Comparison of ENCODE assay signal across 8 mouse cellular contexts in the genomic region with DNA sequence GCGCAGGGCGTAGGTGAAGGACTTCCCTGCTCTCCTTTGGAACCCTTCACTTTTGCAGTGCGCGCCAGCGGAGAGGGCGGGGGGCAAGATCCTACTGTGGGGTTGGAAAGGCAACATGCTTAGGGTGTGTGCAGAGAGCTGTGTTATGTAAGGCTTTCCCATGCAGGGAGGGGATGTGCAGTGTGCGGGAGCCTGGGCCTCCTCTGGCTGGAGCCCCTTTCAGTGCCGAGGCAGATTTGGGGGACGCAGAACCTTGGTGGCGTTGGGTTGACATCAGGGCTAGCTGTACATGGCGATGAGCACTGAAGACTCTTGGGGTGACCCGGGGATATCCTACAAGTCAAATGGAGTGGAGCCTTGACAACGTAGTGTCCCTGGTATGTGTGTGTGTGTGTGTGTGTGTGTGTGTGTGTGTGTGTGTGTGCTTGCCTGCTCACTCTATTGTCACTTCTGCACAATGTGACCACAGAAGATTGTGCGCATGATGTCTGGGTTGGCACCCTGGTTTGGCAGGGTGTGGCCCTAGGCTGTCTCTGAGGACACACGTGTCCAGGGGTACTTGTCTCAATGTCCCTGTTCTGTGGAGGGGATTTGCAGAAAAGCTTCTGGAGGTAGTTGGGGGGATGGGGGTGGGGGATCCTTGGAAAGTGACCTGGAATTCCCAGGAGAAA. TPM values are rescaled to one million over a fixed set of nuclear protein-coding genes. Genes with fewer than 3 reads are reported as not detected.
DNase-seq lines count a peak whose midpoint lies in the region; ATAC-seq and TF ChIP-seq lines count a peak whose summit lies in the region.

No protein-coding gene starts in this region.

- peaks cover 6% of the 10 kb centered on the region for H3K27me3 ChIP-seq in spleen, adult 2 months (ENCODE audit: control insufficient read depth, insufficient read depth, low read length)
- H3K27me3 ChIP-seq in forebrain, embryonic 10.5 days (ENCODE audit: poor library complexity, severe bottlenecking) = peaks cover 62% of the 10 kb centered on the region
- H3K27me3 ChIP-seq in limb, embryonic 14.5 days (ENCODE audit: control insufficient read depth, insufficient read depth, low read length) = no peaks in the 10 kb centered on the region

- H3K4me1 ChIP-seq in spleen, adult 2 months (ENCODE audit: control insufficient read depth, insufficient read depth, insufficient read length) = peaks cover 19% of the 10 kb centered on the region
- H3K4me1 ChIP-seq in forebrain, embryonic 10.5 days = peaks cover 53% of the 10 kb centered on the region
- peaks cover 48% of the 10 kb centered on the region for H3K4me1 ChIP-seq in limb, embryonic 14.5 days (ENCODE audit: control insufficient read depth, insufficient read depth, low read length)

- no peak for TF ChIP-seq CTCF in spleen, adult 2 months (IDR thresholded peaks at IDR 0.05; ENCODE audit: extremely low read depth, insufficient read depth, insufficient read length, insufficient replicate concordance)

- no peaks in the 10 kb centered on the region for H3K9me3 ChIP-seq in forebrain, embryonic 10.5 days
- H3K9me3 ChIP-seq in limb, embryonic 14.5 days (ENCODE audit: control insufficient read depth, low read length) = no peaks in the 10 kb centered on the region

- peak overlapping the region; percentile 73 for H3K4me3 ChIP-seq in spleen, adult 2 months (ENCODE audit: extremely low read depth, insufficient read depth, insufficient read length)
- H3K4me3 ChIP-seq in forebrain, embryonic 10.5 days = peak overlapping the region; percentile 73
- peak overlapping the region; percentile 64 for H3K4me3 ChIP-seq in limb, embryonic 14.5 days (replicated peaks; ENCODE audit: low read length)

- H3K4me2 ChIP-seq in limb, embryonic 14.5 days (replicated peaks; ENCODE audit: low read depth, low read length, severe bottlenecking) = peak overlapping the region; percentile 56

- H3K27ac ChIP-seq in spleen, adult 2 months (ENCODE audit: insufficient read depth, low read length) = peak overlapping the region; percentile 61
- peak overlapping the region; percentile 85 for H3K27ac ChIP-seq in forebrain, embryonic 10.5 days
- H3K27ac ChIP-seq in limb, embryonic 14.5 days (replicated peaks; ENCODE audit: low read depth, low read length) = peak overlapping the region; percentile 97

- WGBS in spleen, adult 2 months = 34% methylated on average over 15 of the region's 15 CpGs
- WGBS in forebrain, embryonic 10.5 days = 14% methylated on average over 15 of the region's 15 CpGs
- 7% methylated on average over 15 of the region's 15 CpGs for WGBS in limb, embryonic 14.5 days

- no peak for TF ChIP-seq POLR2A in spleen, adult 2 months (IDR thresholded peaks at IDR 0.05; ENCODE audit: low read depth, low read length)
- TF ChIP-seq POLR2A in limb, embryonic 14.5 days (IDR thresholded peaks at IDR 0.05; ENCODE audit: borderline replicate concordance, extremely low read depth, insufficient read depth, insufficient read length) = no peak

- peak; percentile 72 for ATAC-seq in limb, embryonic 14.5 days (ENCODE audit: low FRiP score, low read depth)

- peak overlapping the region; percentile 90 for H3K9ac ChIP-seq in limb, embryonic 14.5 days (ENCODE audit: low read depth, low read length, severe bottlenecking)

- DNase-seq in spleen, adult 2 months (ENCODE audit: low read depth in 1 of 2, low spot score in 2 of 2) = no peak
- no peak for DNase-seq in spleen, postnatal 10 days (ENCODE audit: low spot score in 2 of 2)
- DNase-seq in forebrain, embryonic 10.5 days (ENCODE audit: extremely low spot score, low spot score) = peak; percentile 29
- no peak for DNase-seq in limb, embryonic 14.5 days (ENCODE audit: low spot score)
- peak; percentile 56 for DNase-seq in naive thymus-derived CD4-positive, alpha-beta T cell, adult 2 months (ENCODE audit: low read depth)
- no peak for DNase-seq in ovary, postnatal 14 days (ENCODE audit: low spot score)
- no peak for DNase-seq in embryo, embryonic 10.5 days (ENCODE audit: low spot score)
- no peak for DNase-seq in gastrocnemius, postnatal 25 days

- H3K36me3 ChIP-seq in spleen, adult 2 months (ENCODE audit: control insufficient read depth, insufficient read depth, low read length) = no peaks in the 10 kb centered on the region
- no peaks in the 10 kb centered on the region for H3K36me3 ChIP-seq in forebrain, embryonic 10.5 days (replicated peaks)
- H3K36me3 ChIP-seq in limb, embryonic 14.5 days (ENCODE audit: control insufficient read depth, insufficient read depth, low read length) = no peaks in the 10 kb centered on the region

RNA-seq across cellular contexts. Expression of a gene that starts 1.5 kb away (rescaled TPM):
- polyA plus RNA-seq in spleen, adult 2 months (2012; rRNA removed) = 6.9 and 8.0 TPM in 2 replicates
- polyA plus RNA-seq in forebrain, embryonic 10.5 days (2016; fragmentation: Nextera tagmentation; extraction: Ambion mirVana) = 6.5 and 7.1 TPM in 2 replicates
- polyA plus RNA-seq in limb, embryonic 14.5 days (2012; rRNA removed) = 21.6 and 31.4 TPM in 2 replicates
- 61.5 and 61.6 TPM in 2 replicates for polyA plus RNA-seq in limb, embryonic 14.5 days (2014; fragmentation: Nextera tagmentation; extraction: Ambion mirVana)
- 100 to 1,000 TPM; 183 to 204 TPM for total RNA-seq in gastrocnemius, postnatal 25 days (2021)

RNA-seq across cellular contexts. Expression of a gene that starts 23.7 kb away (rescaled TPM):
- 206 and 242 TPM in 2 replicates for polyA plus RNA-seq in spleen, adult 2 months (2012; rRNA removed)
- polyA plus RNA-seq in forebrain, embryonic 10.5 days (2016; fragmentation: Nextera tagmentation; extraction: Ambion mirVana) = 559 and 563 TPM in 2 replicates
- 530 and 577 TPM in 2 replicates for polyA plus RNA-seq in limb, embryonic 14.5 days (2012; rRNA removed)
- polyA plus RNA-seq in limb, embryonic 14.5 days (2014; fragmentation: Nextera tagmentation; extraction: Ambion mirVana) = 499 and 500 TPM in 2 replicates
- total RNA-seq in gastrocnemius, postnatal 25 days (2021) = 100 to 1,000 TPM; 464 to 492 TPM

RNA-seq across cellular contexts. Expression of a gene that starts 36.9 kb away (rescaled TPM):
- polyA plus RNA-seq in spleen, adult 2 months (2012; rRNA removed) = 18.3 and 22.3 TPM in 2 replicates
- 40.2 and 49.1 TPM in 2 replicates for polyA plus RNA-seq in forebrain, embryonic 10.5 days (2016; fragmentation: Nextera tagmentation; extraction: Ambion mirVana)
- 28.6 and 33.6 TPM in 2 replicates for polyA plus RNA-seq in limb, embryonic 14.5 days (2012; rRNA removed)
- polyA plus RNA-seq in limb, embryonic 14.5 days (2014; fragmentation: Nextera tagmentation; extraction: Ambion mirVana) = 27.6 and 29.2 TPM in 2 replicates
- total RNA-seq in gastrocnemius, postnatal 25 days (2021) = 1 to 10 TPM; 5.7 to 7.2 TPM

RNA-seq across cellular contexts. Expression of a gene that starts 48.9 kb away (rescaled TPM):
- 35.0 and 37.7 TPM in 2 replicates for polyA plus RNA-seq in spleen, adult 2 months (2012; rRNA removed)
- polyA plus RNA-seq in forebrain, embryonic 10.5 days (2016; fragmentation: Nextera tagmentation; extraction: Ambion mirVana) = 202 and 206 TPM in 2 replicates
- polyA plus RNA-seq in limb, embryonic 14.5 days (2012; rRNA removed) = 63.4 and 76.5 TPM in 2 replicates
- 43.8 and 47.2 TPM in 2 replicates for polyA plus RNA-seq in limb, embryonic 14.5 days (2014; fragmentation: Nextera tagmentation; extraction: Ambion mirVana)
- 10 to 100 TPM; 19.5 to 21.9 TPM for total RNA-seq in gastrocnemius, postnatal 25 days (2021)

Comparison
In these comparisons a context has a peak if more than half of its experiments do, and no peak if none do; other contexts are left out.
1. DNase-seq: peak in forebrain, embryonic 10.5 days (single experiment) and naive thymus-derived CD4-positive, alpha-beta T cell, adult 2 months (single experiment); none in spleen, adult 2 months (0 of 2), spleen, postnatal 10 days (0 of 2), limb, embryonic 14.5 days (single experiment), ovary, postnatal 14 days (single experiment), embryo, embryonic 10.5 days (single experiment) and gastrocnemius, postnatal 25 days (single experiment).
2. Peak in every context shown above with its lines, with median percentiles within 50 percentile points of each other: H3K27ac ChIP-seq and H3K4me3 ChIP-seq.